Mouse (Mus musculus) liver, embryonic 11.5 days (tissue): ENCODE results near the gene Enox1. TPM values are rescaled to one million over a fixed set of nuclear protein-coding genes. Genes with fewer than 3 reads are reported as not detected.

Source experiments
- ATAC-seq: fragments of 200-750 bp; cut with Nextera tagmentation; replicated peaks from 2 replicates; pipeline ENCODE4 v1.8.0; 2017; ENCODE audit warnings: moderate number of reproducible peaks, mild to moderate bottlenecking, moderate TSS enrichment, moderate library complexity; ENCODE audit not compliant: low FRiP score
- DNase-seq: peaks from one replicate; pipeline ENCODE4 v3.0.0-alpha.2; 2017; ENCODE audit warnings: low spot score
- H3K27ac ChIP-seq: fragments of 300-500 bp; sonication (generic); 2 replicates; pipeline ENCODE4 v1.5.1; 2014; ENCODE audit warnings: mild to moderate bottlenecking, low read depth, low read length, control low read depth
- H3K27me3 ChIP-seq: fragments of 300-500 bp; sonication (generic); replicated peaks from 2 replicates; pipeline ENCODE4 v1.6.1; 2014; ENCODE audit warnings: low read length, mixed read lengths; ENCODE audit not compliant: control insufficient read depth, insufficient read depth
- H3K36me3 ChIP-seq: fragments of 300-500 bp; sonication (generic); 2 replicates; pipeline ENCODE4 v1.6.1; 2014; ENCODE audit warnings: mild to moderate bottlenecking, low read length, moderate library complexity, mixed read lengths; ENCODE audit not compliant: control insufficient read depth, insufficient read depth
- H3K4me1 ChIP-seq: fragments of 300-500 bp; sonication (generic); replicated peaks from 2 replicates; pipeline ENCODE4 v1.6.1; 2014; ENCODE audit warnings: low read length, mixed read lengths; ENCODE audit not compliant: control insufficient read depth, insufficient read depth
- H3K4me2 ChIP-seq: fragments of 300-500 bp; sonication (generic); 2 replicates; pipeline ENCODE4 v1.6.1; 2014; ENCODE audit warnings: mild to moderate bottlenecking, control low read depth, moderate library complexity
- H3K4me3 ChIP-seq: fragments of 300-500 bp; sonication (generic); 2 replicates; pipeline ENCODE4 v1.5.1; 2014; ENCODE audit warnings: low read depth, low read length, control low read depth
- H3K9ac ChIP-seq: fragments of 300-500 bp; sonication (generic); 2 replicates; pipeline ENCODE4 v1.6.1; 2014; ENCODE audit warnings: low read depth, low read length, control low read depth
- H3K9me3 ChIP-seq: fragments of 300-500 bp; sonication (generic); 2 replicates; pipeline ENCODE4 v1.6.1; 2016; ENCODE audit warnings: low read length, inconsistent platforms, mixed read lengths; ENCODE audit not compliant: control insufficient read depth
- WGBS: fragments of 180-500 bp; shearing (Covaris S2); extraction: QIAGEN DNeasy Blood & Tissue Kit; methylation state at CpG from one replicate; pipeline ENCODE4 v1.1.7; 2014; 5-methylcytosine and 5-hydroxymethylcytosine counted together
- polyA plus RNA-seq: library from polyadenylated mRNA; unstranded; fragments of >200 nt; fragmentation: Nextera tagmentation; extraction: Ambion mirVana; gene quantifications from 2 replicates; pipeline ENCODE4 v1.2.1, GENCODE M21; 2014

Enox1 gene
- polyA plus RNA-seq, 1 experiment from 2014 or later: 0.92 TPM

DNA sequence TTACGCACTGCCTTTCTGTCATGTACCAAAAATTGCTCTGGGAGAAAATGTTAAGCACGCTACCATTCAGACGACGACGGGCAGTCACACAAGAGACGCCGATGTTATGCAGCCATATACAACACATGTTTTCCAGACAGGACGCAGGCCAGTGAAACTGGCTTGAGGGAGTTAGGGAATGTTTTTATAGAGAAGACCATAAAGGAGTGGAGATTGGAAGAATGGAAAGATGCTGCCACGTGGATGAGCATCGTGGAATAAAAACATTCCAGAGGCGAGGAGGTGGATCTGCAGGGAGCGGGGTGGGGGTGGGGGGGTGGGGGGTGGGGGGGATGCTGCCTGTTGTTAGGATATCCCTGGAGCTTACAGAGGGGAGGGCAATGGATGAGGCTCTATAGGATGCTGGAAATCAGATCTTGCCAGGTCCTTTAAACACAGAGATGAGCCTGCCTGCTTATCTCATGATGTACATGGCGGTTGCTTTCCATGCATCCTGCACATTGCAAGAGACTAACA is 116.4 kb downstream of the Enox1 start:
- H3K27ac ChIP-seq: no peak overlapping the region
- no peak for DNase-seq
- no peak overlapping the region for H3K4me2 ChIP-seq
- no peaks in the 10 kb centered on the region for H3K4me1 ChIP-seq
- no peaks in the 10 kb centered on the region for H3K9me3 ChIP-seq
- no peak overlapping the region for H3K9ac ChIP-seq
- WGBS: 79% methylated on average over 13 of the region's 13 CpGs
- no peaks in the 10 kb centered on the region for H3K36me3 ChIP-seq
- no peaks in the 10 kb centered on the region for H3K27me3 ChIP-seq
- ATAC-seq: no peak
- H3K4me3 ChIP-seq: no peak overlapping the region

DNA sequence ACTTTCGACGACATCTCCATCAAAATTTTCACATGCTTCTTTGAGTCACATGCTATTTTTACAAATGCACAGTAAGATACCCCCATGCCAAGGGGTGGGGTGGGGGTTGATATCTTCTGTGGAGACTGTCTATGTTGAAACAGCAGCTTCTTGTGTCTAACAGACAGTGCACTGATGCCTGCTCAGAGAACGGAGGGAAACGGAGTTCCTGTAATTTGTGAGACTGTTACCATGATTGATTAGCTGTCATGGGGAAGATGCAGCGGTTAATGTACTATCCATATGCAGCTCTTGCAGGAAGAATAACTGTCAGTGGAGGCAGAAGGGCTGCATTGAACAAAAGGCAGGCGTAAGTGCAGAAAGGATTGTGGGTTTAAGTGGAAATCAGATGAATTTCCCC is 117.2 kb downstream of the Enox1 start:
- DNase-seq (no peak), ATAC-seq (no peak)
- Histone ChIP-seq H3K9ac (no peak overlapping the region), H3K4me1 (no peaks in the 10 kb centered on the region), H3K4me2 (no peak overlapping the region), H3K36me3 (no peaks in the 10 kb centered on the region), H3K9me3 (no peaks in the 10 kb centered on the region), H3K4me3 (no peak overlapping the region), H3K27ac (no peak overlapping the region), H3K27me3 (no peaks in the 10 kb centered on the region)
- WGBS: 61% methylated on average over 6 of the region's 6 CpGs

DNA sequence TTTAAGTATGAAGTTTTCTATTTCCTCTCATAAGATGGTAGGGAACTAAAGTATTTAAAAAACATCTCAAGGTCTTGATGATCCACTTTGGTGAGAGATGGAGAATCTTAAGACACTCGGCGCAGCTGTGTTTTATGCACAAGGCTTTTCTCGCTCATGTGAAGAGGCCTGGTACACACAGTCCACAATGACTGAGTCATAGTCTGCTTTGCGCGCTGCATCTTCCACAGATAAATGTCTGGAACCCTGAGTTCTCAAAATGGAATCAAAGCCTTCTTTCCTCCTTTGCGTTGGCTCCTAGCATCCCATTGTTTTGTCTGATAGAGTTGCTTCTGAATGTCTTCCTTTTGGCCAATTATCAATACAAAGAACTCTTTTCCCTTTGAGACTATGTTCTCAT is 119.0 kb downstream of the Enox1 start:
- 91% methylated on average over 6 of the region's 6 CpGs for WGBS
- H3K4me2 ChIP-seq: no peak overlapping the region
- no peak for ATAC-seq
- H3K27me3 ChIP-seq: no peaks in the 10 kb centered on the region
- no peaks in the 10 kb centered on the region for H3K4me1 ChIP-seq
- no peak overlapping the region for H3K9ac ChIP-seq
- H3K9me3 ChIP-seq: no peaks in the 10 kb centered on the region
- H3K27ac ChIP-seq: no peak overlapping the region
- no peaks in the 10 kb centered on the region for H3K36me3 ChIP-seq
- no peak for DNase-seq
- no peak overlapping the region for H3K4me3 ChIP-seq

DNA sequence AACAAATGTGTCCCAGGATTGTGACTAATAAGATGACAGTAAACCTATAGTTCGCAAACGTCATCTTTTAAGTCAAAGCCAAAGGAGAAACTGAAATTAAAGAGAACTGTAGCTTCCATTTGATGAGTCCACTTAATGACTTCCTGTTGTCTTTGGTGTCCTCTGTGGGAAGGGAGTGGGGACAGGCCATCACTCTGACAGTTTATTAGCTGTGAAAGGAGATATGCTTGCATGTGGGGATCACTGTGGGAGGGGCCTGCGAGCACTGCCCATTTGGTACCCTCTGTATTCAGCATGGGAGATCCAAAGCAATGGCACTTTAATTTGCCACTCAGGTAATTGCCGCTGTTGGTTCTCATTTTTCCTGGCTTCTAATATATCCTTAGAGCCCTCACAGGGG is 122.6 kb downstream of the Enox1 start:
- no peak for ATAC-seq
- Histone ChIP-seq H3K4me3 (no peak overlapping the region), H3K27ac (no peak overlapping the region), H3K9ac (no peak overlapping the region), H3K4me2 (no peak overlapping the region), H3K4me1 (no peaks in the 10 kb centered on the region), H3K9me3 (no peaks in the 10 kb centered on the region), H3K36me3 (no peaks in the 10 kb centered on the region), H3K27me3 (no peaks in the 10 kb centered on the region)
- DNase-seq: no peak
- WGBS: 77% methylated on average over 4 of the region's 4 CpGs

DNA sequence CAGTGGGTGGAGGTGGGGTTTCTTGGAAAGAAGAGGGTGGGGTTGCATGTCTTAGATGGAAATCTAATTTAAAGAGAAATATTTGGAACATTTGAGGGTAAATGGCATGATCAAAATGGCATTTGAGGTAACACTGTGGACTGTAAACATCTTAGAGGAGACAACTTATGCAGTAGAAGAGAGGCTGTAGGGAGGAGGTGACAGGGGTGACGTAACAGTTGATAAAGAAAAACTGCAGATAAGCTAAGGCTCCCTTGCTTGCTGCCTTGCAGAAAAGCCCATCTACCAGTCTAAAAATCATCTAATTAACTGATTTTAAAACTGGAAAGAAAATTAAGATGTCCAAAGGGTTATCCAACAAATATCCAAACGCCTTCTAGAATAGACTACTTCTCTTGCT is 123.9 kb downstream of the Enox1 start:
- Histone ChIP-seq H3K27me3 (no peaks in the 10 kb centered on the region), H3K4me1 (no peaks in the 10 kb centered on the region), H3K9ac (no peak overlapping the region), H3K9me3 (no peaks in the 10 kb centered on the region), H3K27ac (no peak overlapping the region), H3K4me3 (no peak overlapping the region), H3K4me2 (no peak overlapping the region), H3K36me3 (no peaks in the 10 kb centered on the region)
- ATAC-seq: no peak
- WGBS: 59% methylated on average over 2 of the region's 2 CpGs
- no peak for DNase-seq

DNA sequence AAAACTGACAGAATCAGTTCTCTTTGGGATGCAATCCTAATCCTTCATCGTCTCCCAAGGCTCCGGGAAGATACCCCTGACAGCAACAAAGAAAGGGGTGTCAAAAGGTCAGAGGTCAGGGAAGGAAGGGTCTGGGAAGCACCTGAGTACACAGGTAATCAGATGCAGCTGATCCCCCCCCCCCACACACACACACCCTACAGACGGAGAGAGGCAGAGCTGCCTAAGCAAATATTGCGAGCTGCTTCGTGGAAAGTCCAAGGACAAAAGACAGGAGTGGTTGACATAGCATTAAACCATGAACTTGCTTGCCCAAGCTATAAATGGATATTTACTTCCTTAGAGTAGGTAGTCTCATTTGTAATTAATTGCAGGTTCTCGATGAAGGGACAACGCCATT is 124.3 kb downstream of the Enox1 start:
- Histone ChIP-seq H3K4me2 (no peak overlapping the region), H3K4me1 (no peaks in the 10 kb centered on the region), H3K27me3 (no peaks in the 10 kb centered on the region), H3K4me3 (no peak overlapping the region), H3K9me3 (no peaks in the 10 kb centered on the region), H3K36me3 (no peaks in the 10 kb centered on the region), H3K9ac (no peak overlapping the region), H3K27ac (no peak overlapping the region)
- DNase-seq (no peak), ATAC-seq (no peak)
- WGBS: 63% methylated on average over 7 of the region's 7 CpGs

DNA sequence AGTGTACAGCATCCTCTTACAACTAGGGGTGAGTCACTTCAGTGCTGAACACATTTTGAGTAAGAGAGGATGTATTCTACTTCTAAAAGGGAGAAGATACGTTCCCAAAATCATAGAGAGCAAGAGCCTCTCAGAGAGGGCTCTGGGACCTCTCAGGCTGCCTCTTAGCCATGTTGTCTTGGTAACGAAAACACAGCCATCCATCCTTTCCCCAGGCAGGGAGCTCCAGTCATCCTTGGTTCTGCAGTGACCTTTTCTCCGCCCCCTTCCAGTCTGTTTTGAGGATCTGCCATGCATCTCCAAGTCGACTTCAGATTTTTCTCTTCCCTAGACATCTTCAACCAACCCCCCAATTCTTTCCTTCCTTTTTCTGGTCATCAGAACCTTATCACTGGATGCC is 127.4 kb downstream of the Enox1 start:
- H3K4me2 ChIP-seq: no peak overlapping the region
- DNase-seq (no peak), ATAC-seq (no peak)
- WGBS: 65% methylated on average over 4 of the region's 4 CpGs
- no peak overlapping the region for H3K27ac ChIP-seq
- H3K4me3 ChIP-seq: no peak overlapping the region
- no peaks in the 10 kb centered on the region for H3K36me3 ChIP-seq
- no peaks in the 10 kb centered on the region for H3K27me3 ChIP-seq
- no peaks in the 10 kb centered on the region for H3K4me1 ChIP-seq
- no peak overlapping the region for H3K9ac ChIP-seq
- H3K9me3 ChIP-seq: no peaks in the 10 kb centered on the region

DNA sequence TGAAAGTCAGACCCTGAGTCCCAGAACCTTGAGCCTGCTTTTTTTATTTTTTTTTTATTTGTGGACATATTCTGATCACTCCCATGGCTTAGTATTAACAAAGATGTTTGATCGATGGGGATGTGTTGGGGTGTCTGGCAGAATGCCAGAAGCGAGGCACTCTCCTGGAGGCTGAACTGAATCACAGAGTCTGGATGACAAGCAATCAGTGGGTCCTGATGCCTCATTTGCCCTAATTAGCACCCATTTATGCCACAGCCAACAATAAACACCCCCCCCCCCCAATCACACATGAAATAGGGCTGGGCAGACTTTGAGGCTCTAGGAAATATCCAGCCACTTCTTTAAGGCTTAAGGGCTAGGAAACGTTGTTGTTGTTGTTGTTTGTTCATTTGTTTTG is 128.9 kb downstream of the Enox1 start:
- Histone ChIP-seq H3K9ac (no peak overlapping the region), H3K36me3 (no peaks in the 10 kb centered on the region), H3K4me2 (no peak overlapping the region), H3K27me3 (no peaks in the 10 kb centered on the region), H3K27ac (no peak overlapping the region), H3K9me3 (no peaks in the 10 kb centered on the region), H3K4me1 (no peaks in the 10 kb centered on the region), H3K4me3 (no peak overlapping the region)
- DNase-seq (no peak), ATAC-seq (no peak)
- WGBS: 90% methylated on average over 3 of the region's 3 CpGs

DNA sequence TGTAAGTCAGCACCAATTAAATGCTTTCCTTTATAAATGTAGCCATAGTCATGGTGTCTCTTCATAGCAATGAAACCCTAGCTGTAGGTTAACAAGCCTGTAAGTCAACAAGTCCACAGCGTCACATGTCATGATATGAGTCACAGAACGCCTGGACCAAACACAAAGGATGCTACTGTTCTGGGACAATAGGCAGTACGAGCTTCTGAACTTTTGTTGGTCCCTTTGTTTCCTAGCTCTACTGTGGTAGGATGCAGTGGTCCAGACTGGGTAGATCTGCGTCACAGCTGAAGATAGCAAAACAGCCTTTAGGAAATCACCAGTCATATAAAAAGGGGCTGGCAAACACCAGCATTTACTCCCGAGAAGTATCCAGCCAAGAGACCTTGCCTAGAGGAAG is 135.2 kb downstream of the Enox1 start:
- DNase-seq: no peak
- H3K4me1 ChIP-seq: no peaks in the 10 kb centered on the region
- no peak overlapping the region for H3K27ac ChIP-seq
- no peak for ATAC-seq
- H3K36me3 ChIP-seq: no peaks in the 10 kb centered on the region
- no peak overlapping the region for H3K4me3 ChIP-seq
- no peak overlapping the region for H3K4me2 ChIP-seq
- 85% methylated on average over 5 of the region's 5 CpGs for WGBS
- H3K9me3 ChIP-seq: no peaks in the 10 kb centered on the region
- no peaks in the 10 kb centered on the region for H3K27me3 ChIP-seq
- H3K9ac ChIP-seq: no peak overlapping the region
